Mouse (Mus musculus) lung, adult 2 months (tissue): ENCODE data around the gene Marveld3. TPM values are rescaled to one million over a fixed set of nuclear protein-coding genes. Genes with fewer than 3 reads are reported as not detected.

Source experiments
- DNase-seq: peaks from one replicate; pipeline ENCODE4 v3.0.0; 2022
- H3K4me1 ChIP-seq: fragments of 200-500 bp; 2 replicates; pipeline ENCODE4 v1.6.1; 2011; ENCODE audit warnings: low read length; ENCODE audit not compliant: control insufficient read depth, insufficient read depth
- H3K4me3 ChIP-seq: fragments of 200-500 bp; replicated peaks from 2 replicates; pipeline ENCODE3; 2011; ENCODE audit warnings: low read depth, mild to moderate bottlenecking, control low read depth, low read length; ENCODE audit errors: extremely low read depth
- CTCF ChIP-seq: fragments of 200-500 bp; IDR thresholded peaks from 2 replicates; pipeline ENCODE4 v1.5.1; 2011; ENCODE audit warnings: mild to moderate bottlenecking, low read length, control low read depth; ENCODE audit not compliant: insufficient read depth
- POLR2A ChIP-seq: fragments of 200-500 bp; IDR thresholded peaks from 2 replicates; pipeline ENCODE4 v1.6.1; 2011; ENCODE audit warnings: low read depth, mild to moderate bottlenecking, control low read depth, low read length, borderline replicate concordance; ENCODE audit errors: extremely low read depth
- WGBS: fragments of 180-500 bp; shearing (Covaris S2); methylation state at CpG from one replicate; pipeline ENCODE4 v1.1.7; 2018; 5-methylcytosine and 5-hydroxymethylcytosine counted together
- polyA plus RNA-seq: library from polyadenylated mRNA; depleted of rRNA; stranded (reverse); fragments of >200 nt; gene quantifications from 2 replicates; pipeline ENCODE4 v1.2.3, GENCODE M21; 2012; rRNA removed

Gene Marveld3
- polyA plus RNA-seq = 5.9 TPM in 2 replicates

DNA sequence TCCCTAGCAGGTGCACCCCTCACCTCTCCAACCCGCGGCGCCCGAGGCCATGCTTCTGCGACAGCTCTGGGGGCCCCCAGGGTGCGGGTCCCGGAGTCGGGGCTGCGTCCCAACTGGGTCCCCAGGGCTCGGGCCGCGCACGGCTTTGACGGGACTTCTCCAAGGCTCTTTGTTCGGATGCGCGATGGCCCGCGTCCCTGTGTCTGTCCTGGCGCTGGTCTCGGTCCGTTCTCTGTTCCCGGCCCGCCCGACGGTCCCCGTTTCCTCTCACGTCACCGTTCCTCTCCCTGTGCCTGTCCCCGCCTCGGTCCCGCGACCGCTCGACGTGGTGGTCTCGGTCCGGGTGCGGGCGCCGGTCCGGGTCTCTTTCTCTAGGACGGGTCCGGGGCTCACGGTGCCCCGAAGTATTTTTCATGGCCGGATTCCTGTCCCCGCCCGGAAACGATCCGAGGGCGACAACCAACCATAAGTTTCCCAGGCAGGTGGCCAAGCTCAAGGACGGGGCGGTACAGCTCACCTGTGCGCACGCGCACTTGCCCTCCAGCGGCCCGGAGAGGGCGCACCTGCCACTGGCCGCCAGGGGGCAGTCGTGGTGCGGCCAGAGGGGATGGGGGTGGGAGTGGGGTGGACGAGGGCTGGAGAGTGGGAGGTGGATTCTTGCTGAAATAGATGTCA, at the start of gene Marveld3:
Gene Marveld3, minus strand, starts transcription at position 511 of the 675 bp plus-strand sequence.
- TF ChIP-seq CTCF (peak; percentile 26; the same call in 1 of the 2 replicates), POLR2A (no peak; the same call in 1 of the 2 replicates)
- peak; percentile 86 for DNase-seq
- H3K4me1 ChIP-seq = peaks cover 3% of the 10 kb centered on the region
- peak within 1 kb of the TSS; percentile 58 for H3K4me3 ChIP-seq
- WGBS = 4% methylated on average over 64 of the region's 64 CpGs

DNA sequence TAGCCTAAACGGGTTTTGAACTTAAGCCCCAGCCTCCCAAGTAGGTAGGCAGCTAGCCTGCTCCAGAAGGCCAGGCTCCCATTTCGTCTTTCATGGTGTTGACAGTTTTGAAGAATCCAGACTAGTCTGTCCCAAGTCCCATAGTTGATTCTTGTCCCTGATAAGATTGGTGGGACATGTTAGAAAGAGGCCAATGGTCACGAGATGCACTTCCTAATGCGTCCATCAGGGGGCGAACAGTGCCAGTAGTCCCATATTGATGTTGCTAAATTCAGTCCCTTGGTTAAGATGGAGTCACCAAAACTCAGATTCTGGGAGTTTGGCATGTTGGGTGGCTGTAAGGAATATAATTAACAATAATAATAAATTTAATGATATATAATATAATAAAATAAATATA, 48.9 kb upstream of the Marveld3 start:
- TF ChIP-seq POLR2A (no peak), CTCF (peak; percentile 70)
- 28% methylated on average over 5 of the region's 5 CpGs for WGBS
- H3K4me1 ChIP-seq = no peaks in the 10 kb centered on the region
- peak; percentile 46 for DNase-seq
- H3K4me3 ChIP-seq = no peak overlapping the region

DNA sequence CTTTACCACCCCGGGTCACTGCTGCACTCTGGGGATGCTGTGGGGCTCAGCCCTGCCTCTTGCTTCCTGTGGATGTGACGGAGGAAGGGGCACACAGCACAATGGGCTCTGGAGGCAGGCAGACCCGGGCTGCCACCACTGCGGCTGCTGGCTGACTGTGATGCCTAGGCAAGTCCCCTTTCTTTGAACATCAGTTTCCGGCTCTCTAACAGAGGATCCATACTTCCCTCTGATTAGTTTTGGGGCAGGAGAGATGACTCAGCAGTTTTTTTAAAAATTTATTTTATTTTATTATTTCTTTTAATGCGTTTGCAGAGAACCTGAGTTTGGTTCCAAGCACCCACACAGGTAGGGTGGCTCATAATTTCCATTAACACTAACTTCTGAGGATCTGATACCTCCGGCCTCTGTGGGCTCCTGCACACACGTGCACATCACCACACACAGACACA, 47.0 kb upstream of the Marveld3 start:
- no peak for DNase-seq
- WGBS = 49% methylated on average over 8 of the region's 8 CpGs
- TF ChIP-seq CTCF (no peak), POLR2A (no peak)
- no peak overlapping the region for H3K4me3 ChIP-seq
- H3K4me1 ChIP-seq = no peaks in the 10 kb centered on the region

DNA sequence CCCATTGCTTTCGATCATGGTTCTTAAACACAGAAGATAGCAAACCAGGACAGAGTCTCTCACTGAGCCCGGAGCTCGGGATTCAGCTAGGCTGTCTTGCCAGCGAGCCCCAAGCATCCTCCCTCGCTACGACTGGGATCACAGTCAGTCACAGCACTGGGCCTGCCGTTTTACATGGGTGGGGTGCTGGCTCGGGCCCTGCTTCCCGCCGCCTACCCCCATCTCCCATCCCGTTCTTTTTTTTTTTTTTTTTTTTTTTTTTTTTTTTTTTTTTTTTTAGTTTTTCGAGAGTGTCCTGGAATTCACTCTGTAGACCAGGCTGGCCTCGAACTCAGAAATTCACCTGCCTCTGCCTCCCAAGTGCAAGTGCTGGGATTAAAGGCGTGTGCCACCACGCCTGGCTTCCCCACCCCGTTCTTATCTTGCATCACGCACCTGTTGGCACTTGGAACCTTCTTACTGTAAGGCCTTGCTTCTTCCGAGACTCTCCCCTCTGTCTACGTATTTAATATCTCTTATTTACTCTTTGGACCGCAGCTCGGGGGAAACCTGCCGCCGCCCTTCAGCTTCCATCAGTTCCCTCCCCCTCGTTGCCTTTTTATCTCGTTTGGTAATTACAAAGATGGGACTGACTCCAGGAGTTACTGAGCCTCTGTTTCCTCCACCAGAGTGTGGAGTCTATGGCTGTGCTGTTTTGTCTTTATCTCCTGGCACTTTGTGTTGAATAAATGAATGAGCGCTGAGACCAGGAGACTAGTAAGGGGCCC, 46.4 kb upstream of the Marveld3 start:
- TF ChIP-seq POLR2A (no peak), CTCF (no peak)
- WGBS = 58% methylated on average over 26 of the region's 26 CpGs
- Histone ChIP-seq H3K4me3 (no peak overlapping the region), H3K4me1 (no peaks in the 10 kb centered on the region)
- no peak for DNase-seq

DNA sequence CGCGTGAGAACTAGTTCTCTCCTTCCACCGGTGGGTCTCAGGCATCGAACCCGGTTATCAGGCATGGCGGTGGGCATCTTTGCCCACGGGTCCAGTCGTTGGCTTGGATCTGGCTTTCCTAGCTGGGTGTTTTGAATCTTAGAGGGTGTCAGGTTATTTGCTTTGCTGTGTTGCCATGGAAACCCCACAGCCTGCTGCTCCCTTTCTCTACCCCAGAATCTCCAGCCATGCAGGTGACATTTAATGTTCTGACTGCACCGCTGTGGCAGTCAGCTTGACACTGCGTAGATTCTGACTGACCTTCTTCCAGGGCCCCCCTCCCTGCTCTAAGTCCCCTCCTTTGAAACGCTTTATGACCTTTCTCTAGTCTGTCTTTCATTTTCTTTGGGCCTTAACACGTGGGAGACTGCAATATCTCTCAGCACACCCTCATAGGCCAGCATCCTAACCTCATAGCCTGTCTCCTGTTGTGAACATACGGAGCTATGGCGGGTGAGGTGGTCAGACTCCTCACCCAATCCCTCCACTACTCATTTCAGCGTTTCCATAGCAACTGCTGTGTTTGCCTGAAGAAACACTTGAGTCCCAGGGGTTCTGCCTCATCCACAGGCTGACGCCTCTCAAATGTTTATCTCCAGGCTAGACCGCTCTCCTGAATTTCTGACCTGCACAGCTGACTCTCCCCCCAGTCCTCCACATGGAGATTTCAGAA, 44.5 kb upstream of the Marveld3 start:
- WGBS = 65% methylated on average over 17 of the region's 17 CpGs
- DNase-seq = no peak
- no peak overlapping the region for H3K4me3 ChIP-seq
- TF ChIP-seq CTCF (no peak), POLR2A (no peak)
- H3K4me1 ChIP-seq = no peaks in the 10 kb centered on the region

DNA sequence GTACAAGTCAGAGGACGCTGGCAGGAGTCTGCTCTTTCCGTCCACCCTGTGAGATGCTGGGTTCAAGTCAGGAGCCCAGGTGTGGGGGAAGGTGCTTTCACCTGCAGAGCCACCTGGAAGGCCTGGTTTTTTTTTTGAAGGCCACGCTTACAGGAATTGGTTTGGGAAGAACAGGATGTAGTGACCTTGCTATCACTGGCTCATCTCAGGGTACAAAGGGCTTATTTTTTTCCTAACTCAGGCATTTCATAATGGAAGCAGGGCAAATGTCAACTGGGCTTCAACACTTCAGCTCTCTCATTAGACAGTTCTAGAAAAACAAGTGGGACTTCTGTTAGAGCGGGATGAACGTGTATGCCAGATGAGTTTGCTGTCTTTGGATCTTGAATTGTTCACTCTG, 42.3 kb upstream of the Marveld3 start:
- peaks cover 2% of the 10 kb centered on the region for H3K4me1 ChIP-seq
- no peak for DNase-seq

DNA sequence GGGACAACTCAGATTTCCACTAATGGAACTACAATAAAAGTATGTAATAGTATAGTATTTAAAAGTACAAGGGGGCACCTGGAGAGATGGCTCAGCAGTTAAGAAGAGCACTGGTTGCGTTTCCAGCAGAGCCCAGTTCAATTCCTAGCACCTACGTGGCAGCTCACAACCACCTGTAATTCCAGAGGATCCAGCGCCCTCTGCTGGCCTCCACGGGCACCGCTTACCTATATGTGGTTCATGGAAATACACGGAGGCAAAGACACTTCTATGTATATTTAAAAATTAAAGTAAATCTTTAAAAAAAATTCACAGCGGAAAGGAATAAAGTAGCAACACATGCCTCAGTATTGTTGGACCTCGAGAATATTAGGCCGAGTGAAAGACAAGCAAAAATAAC, 41.0 kb upstream of the Marveld3 start:
- 56% methylated on average over 9 of the region's 9 CpGs for WGBS
- TF ChIP-seq CTCF (peak; percentile 53), POLR2A (no peak)
- peak; percentile 30 for DNase-seq
- H3K4me3 ChIP-seq = no peak overlapping the region
- H3K4me1 ChIP-seq = peaks cover 2% of the 10 kb centered on the region

More for the DNA sequence above, 42.3 kb upstream of the Marveld3 start:
- no peak overlapping the region for H3K4me3 ChIP-seq
- TF ChIP-seq POLR2A = no peak
- no peak for TF ChIP-seq CTCF
- WGBS = 77% methylated on average over 5 of the region's 5 CpGs

DNA sequence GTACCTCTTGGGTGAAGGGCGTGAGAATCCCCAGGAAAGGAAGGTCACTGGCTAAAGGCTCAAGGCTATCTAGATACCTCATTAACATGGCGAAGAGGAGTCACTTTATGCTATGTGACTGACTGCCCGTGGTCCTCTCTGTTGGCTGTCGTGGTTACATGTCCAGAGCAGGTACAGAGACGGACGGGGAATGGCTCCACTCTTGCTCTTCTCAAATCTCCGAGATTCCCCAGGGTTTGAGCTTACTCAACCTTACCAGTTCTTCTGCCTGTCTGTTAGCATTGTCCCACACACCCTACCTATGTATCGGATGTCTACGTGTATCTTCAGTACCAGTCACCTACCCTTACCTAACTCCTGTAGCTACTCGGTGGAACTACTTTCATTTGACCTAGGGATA, 38.0 kb upstream of the Marveld3 start:
- Histone ChIP-seq H3K4me1 (peaks cover 2% of the 10 kb centered on the region), H3K4me3 (no peak overlapping the region)
- TF ChIP-seq CTCF (no peak), POLR2A (no peak)
- 83% methylated on average over 10 of the region's 10 CpGs for WGBS
- DNase-seq = no peak

DNA sequence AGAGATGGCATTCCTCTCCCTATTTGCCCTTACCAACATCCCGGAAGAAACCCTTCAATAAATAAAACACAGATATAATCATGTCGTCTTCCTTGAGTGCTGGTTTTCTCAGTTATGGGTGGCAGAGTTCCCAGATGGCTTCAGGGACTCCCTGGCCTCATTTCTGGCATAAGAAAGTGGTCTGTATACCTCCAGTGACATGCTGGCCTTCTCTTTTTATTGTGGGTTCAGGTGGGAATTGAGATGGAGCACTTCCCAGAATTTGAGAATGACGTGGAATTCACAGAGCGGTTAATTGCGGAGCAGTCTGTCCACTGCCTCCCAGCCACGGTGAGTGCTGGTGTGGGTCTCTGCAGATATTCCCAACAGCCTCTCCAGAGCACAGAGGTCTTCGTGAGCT, 36.1 kb upstream of the Marveld3 start:
- WGBS = 66% methylated on average over 7 of the region's 7 CpGs
- TF ChIP-seq CTCF (no peak), POLR2A (no peak)
- no peak for DNase-seq
- peaks cover 2% of the 10 kb centered on the region for H3K4me1 ChIP-seq
- no peak overlapping the region for H3K4me3 ChIP-seq
